Mouse (Mus musculus) neural tube, embryonic 14.5 days (tissue): Measurements from ENCODE around the gene Gjb2. TPM values are rescaled to one million over a fixed set of nuclear protein-coding genes. Genes with fewer than 3 reads are reported as not detected.

Experiments used
- ATAC-seq: fragments of 200-750 bp; cut with Nextera tagmentation; 2 replicates; pipeline ENCODE4 v1.8.0; 2017; ENCODE audit warnings: low read depth, mild to moderate bottlenecking, moderate TSS enrichment, moderate library complexity
- H3K27ac ChIP-seq: fragments of 300-500 bp; sonication (generic); 2 replicates; pipeline ENCODE4 v1.5.1; 2014; ENCODE audit warnings: low read depth, mild to moderate bottlenecking, control low read depth, low read length, moderate library complexity, mixed read lengths
- H3K27me3 ChIP-seq: fragments of 300-500 bp; sonication (generic); 2 replicates; pipeline ENCODE4 v1.6.1; 2014; ENCODE audit warnings: low read length; ENCODE audit not compliant: control insufficient read depth, insufficient read depth
- H3K36me3 ChIP-seq: fragments of 300-500 bp; sonication (generic); 2 replicates; pipeline ENCODE4 v1.6.1; 2014; ENCODE audit warnings: low read length, mixed read lengths; ENCODE audit not compliant: control insufficient read depth, insufficient read depth
- H3K4me1 ChIP-seq: fragments of 300-500 bp; sonication (generic); 2 replicates; pipeline ENCODE4 v1.6.1; 2014; ENCODE audit warnings: low read length; ENCODE audit not compliant: control insufficient read depth, insufficient read depth
- H3K4me2 ChIP-seq: fragments of 300-500 bp; sonication (generic); 2 replicates; pipeline ENCODE4 v1.6.1; 2014; ENCODE audit warnings: mild to moderate bottlenecking, low read depth, low read length, control low read depth
- H3K4me3 ChIP-seq: fragments of 300-500 bp; sonication (generic); 2 replicates; pipeline ENCODE4 v1.5.1; 2014; ENCODE audit warnings: low read depth, low read length, control low read depth, mixed read lengths
- H3K9ac ChIP-seq: fragments of 300-500 bp; sonication (generic); replicated peaks from 2 replicates; pipeline ENCODE4 v1.6.1; 2014; ENCODE audit warnings: low read depth, mild to moderate bottlenecking, control low read depth, low read length, mixed read lengths
- H3K9me3 ChIP-seq: fragments of 300-500 bp; sonication (generic); 2 replicates; pipeline ENCODE4 v1.6.1; 2016; ENCODE audit warnings: low read length; ENCODE audit not compliant: control insufficient read depth
- WGBS: fragments of 180-500 bp; shearing (Covaris S2); extraction: QIAGEN DNeasy Blood & Tissue Kit; methylation state at CpG from one replicate; pipeline ENCODE4 v1.1.7; 2014; 5-methylcytosine and 5-hydroxymethylcytosine counted together
- polyA plus RNA-seq: library from polyadenylated mRNA; unstranded; fragments of >200 nt; fragmentation: Nextera tagmentation; extraction: Ambion mirVana; gene quantifications from 2 replicates; pipeline ENCODE4 v1.2.1, GENCODE M21; 2014

Gene Gjb2
- 1.3 and 26.7 TPM in 2 replicates for polyA plus RNA-seq

- H3K4me2 ChIP-seq, result peak within 1 kb of the TSS; percentile 100
- H3K4me3 ChIP-seq, result peak within 1 kb of the TSS; percentile 52
- no peaks in the 10 kb centered on the region for H3K9me3 ChIP-seq
- WGBS, result under 1% methylated on average over 91 of the region's 101 CpGs
- no peak within 1 kb of the TSS for H3K27ac ChIP-seq
- H3K9ac ChIP-seq, result peak within 1 kb of the TSS; percentile 55
- 0 out of 2 replicates have a peak, but pooled peaks cover 9% of the 10 kb centered on the region for H3K4me1 ChIP-seq
- no peaks in the 10 kb centered on the region for H3K36me3 ChIP-seq
- peaks cover 40% of the 10 kb centered on the region for H3K27me3 ChIP-seq
- peak; percentile 63 for ATAC-seq
Measured at GRCm38 (mm10) chr14:57104106-57105023, at the start of gene Gjb2. Gene Gjb2 (minus strand): TSS chr14:57104702.

DNA sequence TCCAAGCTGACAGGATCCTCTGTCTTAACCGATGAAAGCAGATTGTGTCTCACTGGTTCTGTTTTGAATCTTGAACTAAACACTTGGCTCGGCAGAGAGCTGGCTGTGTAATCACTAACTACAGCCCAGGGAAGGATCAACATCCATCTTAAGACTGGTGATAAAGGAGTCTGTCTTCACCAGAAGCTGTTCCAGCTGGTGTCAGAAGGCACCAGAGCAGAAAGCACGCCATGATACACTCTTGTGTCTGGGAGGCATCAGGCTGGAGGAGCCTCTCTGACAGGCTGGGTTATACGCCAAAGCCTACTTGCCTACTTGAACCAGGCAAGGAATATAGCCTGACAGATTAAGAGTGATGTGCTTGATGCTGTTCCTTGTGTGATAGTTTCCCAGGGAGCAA, 41.2 kb upstream of the Gjb2 start:
- H3K4me3 ChIP-seq, result no peak overlapping the region
- H3K4me1 ChIP-seq, result no peaks in the 10 kb centered on the region
- no peaks in the 10 kb centered on the region for H3K36me3 ChIP-seq
- H3K9me3 ChIP-seq, result no peaks in the 10 kb centered on the region
- no peak overlapping the region for H3K4me2 ChIP-seq
- no peak for ATAC-seq
- no peak overlapping the region for H3K9ac ChIP-seq
- WGBS, result 54% methylated on average over 4 of the region's 4 CpGs
- H3K27me3 ChIP-seq, result no peaks in the 10 kb centered on the region
- H3K27ac ChIP-seq, result no peak overlapping the region

- Histone ChIP-seq H3K36me3 (no peaks in the 10 kb centered on the region), H3K4me1 (peaks cover 7% of the 10 kb centered on the region), H3K9ac (no peak overlapping the region), H3K27ac (no peak overlapping the region), H3K9me3 (no peaks in the 10 kb centered on the region), H3K27me3 (peaks cover 16% of the 10 kb centered on the region), H3K4me3 (no peak overlapping the region), H3K4me2 (no peak overlapping the region)
- WGBS, result 10% methylated on average over 8 of the region's 8 CpGs
- no peak for ATAC-seq
Measured at GRCm38 (mm10) chr14:57135265-57135664, 30.8 kb upstream of the Gjb2 start.

- H3K4me3 ChIP-seq, result peak within 1 kb of the TSS; percentile 33
- H3K27me3 ChIP-seq, result peaks cover 16% of the 10 kb centered on the region
- H3K36me3 ChIP-seq, result no peaks in the 10 kb centered on the region
- no peak within 1 kb of the TSS for H3K27ac ChIP-seq
- peaks cover 7% of the 10 kb centered on the region for H3K4me1 ChIP-seq
- peak; percentile 63 for ATAC-seq
- H3K9ac ChIP-seq, result peak within 1 kb of the TSS; percentile 39; the same call in 1 of the 2 replicates
- H3K9me3 ChIP-seq, result no peaks in the 10 kb centered on the region
- 3% methylated on average over 33 of the region's 33 CpGs for WGBS
- H3K4me2 ChIP-seq, result peak within 1 kb of the TSS; percentile 67
Measured at GRCm38 (mm10) chr14:57133161-57133661, 28.7 kb upstream of the Gjb2 start, which contains the start of gene Gjb6. Gene Gjb6 (minus strand): TSS chr14:57133611.

GRCm38 (mm10) chr14:57127383-57127782, 22.9 kb upstream of the Gjb2 start:
- no peak overlapping the region for H3K9ac ChIP-seq
- no peak overlapping the region for H3K4me3 ChIP-seq
- 76% methylated on average over 4 of the region's 4 CpGs for WGBS
- no peaks in the 10 kb centered on the region for H3K9me3 ChIP-seq
- H3K36me3 ChIP-seq, result no peaks in the 10 kb centered on the region
- H3K4me1 ChIP-seq, result no peaks in the 10 kb centered on the region
- no peak overlapping the region for H3K4me2 ChIP-seq
- peaks cover 5% of the 10 kb centered on the region; the same call in 1 of the 2 replicates for H3K27me3 ChIP-seq
- ATAC-seq, result no peak
- H3K27ac ChIP-seq, result no peak overlapping the region

GRCm38 (mm10) chr14:57122295-57122694, 17.8 kb upstream of the Gjb2 start:
- no peak overlapping the region for H3K4me3 ChIP-seq
- no peaks in the 10 kb centered on the region for H3K4me1 ChIP-seq
- no peak overlapping the region for H3K4me2 ChIP-seq
- no peaks in the 10 kb centered on the region for H3K36me3 ChIP-seq
- 87% methylated on average over 7 of the region's 7 CpGs for WGBS
- no peaks in the 10 kb centered on the region for H3K27me3 ChIP-seq
- no peaks in the 10 kb centered on the region for H3K9me3 ChIP-seq
- no peak for ATAC-seq
- no peak overlapping the region for H3K9ac ChIP-seq
- no peak overlapping the region for H3K27ac ChIP-seq

GRCm38 (mm10) chr14:57115823-57116544, 11.5 kb upstream of the Gjb2 start, which contains the start of gene Gm4491:
Gene Gm4491 (minus strand): TSS chr14:57115883.
- 15% methylated on average over 13 of the region's 13 CpGs for WGBS
- Histone ChIP-seq H3K36me3 (no peaks in the 10 kb centered on the region), H3K4me2 (peak within 1 kb of the TSS; percentile 8; the same call in 1 of the 2 replicates), H3K27me3 (no peaks in the 10 kb centered on the region), H3K4me3 (no peak within 1 kb of the TSS), H3K9me3 (no peaks in the 10 kb centered on the region), H3K27ac (no peak within 1 kb of the TSS), H3K4me1 (0 out of 2 replicates have a peak, but pooled peaks cover 6% of the 10 kb centered on the region), H3K9ac (no peak within 1 kb of the TSS)
- ATAC-seq, result peak; percentile 92

- Histone ChIP-seq H3K36me3 (no peaks in the 10 kb centered on the region), H3K4me1 (0 out of 2 replicates have a peak, but pooled peaks cover 5% of the 10 kb centered on the region), H3K9me3 (no peaks in the 10 kb centered on the region), H3K9ac (no peak overlapping the region), H3K27ac (no peak overlapping the region), H3K27me3 (peaks cover 23% of the 10 kb centered on the region), H3K4me2 (no peak overlapping the region), H3K4me3 (no peak overlapping the region)
- no peak for ATAC-seq
- WGBS, result 12% methylated on average over 4 of the region's 4 CpGs
Measured at GRCm38 (mm10) chr14:57109194-57109593, 4.7 kb upstream of the Gjb2 start.
